Comparison of ENCODE assay signal across 8 mouse cellular contexts in the genomic region with DNA sequence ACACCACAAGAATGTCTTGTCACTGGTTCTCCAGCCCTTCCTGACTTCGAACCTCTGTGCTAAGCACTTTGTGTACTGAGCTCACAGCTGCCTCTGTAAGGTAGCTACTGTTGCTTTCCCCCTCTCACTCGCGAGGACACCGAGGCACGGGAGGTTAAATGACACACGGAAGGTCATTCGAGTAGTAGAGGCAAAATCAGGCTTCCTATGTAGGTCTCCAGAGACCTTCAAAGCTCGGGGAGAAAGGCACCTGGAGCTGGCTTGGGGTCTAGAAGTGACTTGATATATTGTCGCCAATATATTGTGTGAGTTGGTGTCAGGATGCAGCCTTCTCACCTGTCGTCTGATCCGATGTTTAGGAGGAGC. TPM values are rescaled to one million over a fixed set of nuclear protein-coding genes. Genes with fewer than 3 reads are reported as not detected.
DNase-seq lines count a peak whose midpoint lies in the region; ATAC-seq and TF ChIP-seq lines count a peak whose summit lies in the region.

No protein-coding gene starts in this region.

- H3K9me3 ChIP-seq in megakaryocyte, embryonic 14.5 days: no peaks in the 10 kb centered on the region
- no peaks in the 10 kb centered on the region for H3K9me3 ChIP-seq in limb, embryonic 14.5 days (ENCODE audit: control insufficient read depth, low read length)
- no peaks in the 10 kb centered on the region for H3K9me3 ChIP-seq in stomach, embryonic 14.5 days (ENCODE audit: control insufficient read depth, low read depth, low read length)

- peak overlapping the region; percentile 91 for H3K4me2 ChIP-seq in limb, embryonic 14.5 days (replicated peaks; ENCODE audit: low read depth, low read length, severe bottlenecking)
- H3K4me2 ChIP-seq in stomach, embryonic 14.5 days (replicated peaks; ENCODE audit: low read depth, low read length): peak overlapping the region; percentile 95

- H3K9ac ChIP-seq in limb, embryonic 14.5 days (ENCODE audit: low read depth, low read length, severe bottlenecking): peak overlapping the region; percentile 65
- H3K9ac ChIP-seq in stomach, embryonic 14.5 days (replicated peaks; ENCODE audit: low read depth, low read length): peak overlapping the region; percentile 60; the same call in 1 of the 2 replicates

- H3K27me3 ChIP-seq in megakaryocyte, embryonic 14.5 days (replicated peaks): peaks cover 4% of the 10 kb centered on the region
- no peaks in the 10 kb centered on the region for H3K27me3 ChIP-seq in limb, embryonic 14.5 days (ENCODE audit: control insufficient read depth, insufficient read depth, low read length)
- H3K27me3 ChIP-seq in stomach, embryonic 14.5 days (ENCODE audit: control insufficient read depth, insufficient read depth, low read length): no peaks in the 10 kb centered on the region

- no peak for TF ChIP-seq POLR2A in limb, embryonic 14.5 days (IDR thresholded peaks at IDR 0.05; ENCODE audit: borderline replicate concordance, extremely low read depth, insufficient read depth, insufficient read length)

- H3K4me3 ChIP-seq in megakaryocyte, embryonic 14.5 days (replicated peaks): peak overlapping the region; percentile 96
- H3K4me3 ChIP-seq in limb, embryonic 14.5 days (replicated peaks; ENCODE audit: low read length): peak overlapping the region; percentile 71
- H3K4me3 ChIP-seq in stomach, embryonic 14.5 days (ENCODE audit: low read depth, low read length): peak overlapping the region; percentile 83

- peaks cover 44% of the 10 kb centered on the region for H3K36me3 ChIP-seq in megakaryocyte, embryonic 14.5 days (replicated peaks; ENCODE audit: low read length)
- H3K36me3 ChIP-seq in limb, embryonic 14.5 days (ENCODE audit: control insufficient read depth, insufficient read depth, low read length): no peaks in the 10 kb centered on the region; the same call in 1 of the 2 replicates
- no peaks in the 10 kb centered on the region for H3K36me3 ChIP-seq in stomach, embryonic 14.5 days (ENCODE audit: control insufficient read depth, insufficient read depth, low read length)

- peaks cover 82% of the 10 kb centered on the region for H3K4me1 ChIP-seq in megakaryocyte, embryonic 14.5 days
- H3K4me1 ChIP-seq in limb, embryonic 14.5 days (ENCODE audit: control insufficient read depth, insufficient read depth, low read length): peaks cover 10% of the 10 kb centered on the region
- H3K4me1 ChIP-seq in stomach, embryonic 14.5 days (ENCODE audit: control insufficient read depth, insufficient read depth, low read length): peaks cover 11% of the 10 kb centered on the region; the same call in 1 of the 2 replicates

- ATAC-seq in megakaryocyte, adult 5-6 weeks (ENCODE audit: poor library complexity, severe bottlenecking): no peak
- ATAC-seq in erythroid progenitor cell, adult 5-6 weeks (replicated peaks; ENCODE audit: low FRiP score, poor library complexity, severe bottlenecking): peak; percentile 1; the same call in 1 of the 2 replicates
- ATAC-seq in limb, embryonic 14.5 days (ENCODE audit: low FRiP score, low read depth): no peak
- no peak for ATAC-seq in stomach, embryonic 14.5 days (ENCODE audit: insufficient number of reproducible peaks, insufficient read depth, low FRiP score, low read depth)

- no peak for DNase-seq in limb, embryonic 14.5 days (ENCODE audit: low spot score)
- no peak for DNase-seq in B cell, adult 2 months
- no peak for DNase-seq in embryo, embryonic 9.5 days (ENCODE audit: extremely low spot score)
- no peak for DNase-seq in gastrocnemius, postnatal 25 days

- 61% methylated on average over 11 of the region's 11 CpGs for WGBS in limb, embryonic 14.5 days
- WGBS in stomach, embryonic 14.5 days: 43% methylated on average over 11 of the region's 11 CpGs

- no peak overlapping the region for H3K27ac ChIP-seq in limb, embryonic 14.5 days (replicated peaks; ENCODE audit: low read depth, low read length)
- no peak overlapping the region for H3K27ac ChIP-seq in stomach, embryonic 14.5 days (ENCODE audit: low read length)

RNA-seq across cellular contexts. Expression of gene Ap1b1, which starts 0.8 kb away (rescaled TPM):
- 57.8 and 66.6 TPM in 2 replicates for polyA plus RNA-seq in megakaryocyte, embryonic 14.5 days (2012; ENCODE audit: insufficient read depth, low replicate concordance)
- 38.8 and 39.4 TPM in 2 replicates for total RNA-seq in megakaryocyte, adult 5-6 weeks (2015)
- 37.0 and 38.3 TPM in 2 replicates for total RNA-seq in megakaryocyte, adult 5-6 weeks (2017)
- total RNA-seq in erythroid progenitor cell, adult 5-6 weeks (2015; ENCODE audit: low replicate concordance): 42.8 and 126 TPM in 2 replicates
- 91.6 and 103 TPM in 2 replicates for total RNA-seq in erythroid progenitor cell, adult 5-6 weeks (2017; ENCODE audit: low replicate concordance)
- 52.0 and 59.8 TPM in 2 replicates for polyA plus RNA-seq in limb, embryonic 14.5 days (2012; rRNA removed)
- polyA plus RNA-seq in limb, embryonic 14.5 days (2014; fragmentation: Nextera tagmentation; extraction: Ambion mirVana): 49.0 and 51.3 TPM in 2 replicates
- polyA plus RNA-seq in stomach, embryonic 14.5 days (2014; fragmentation: Nextera tagmentation; extraction: Ambion mirVana): 53.8 and 54.2 TPM in 2 replicates
- total RNA-seq in gastrocnemius, postnatal 25 days (2021): 10 to 100 TPM; 31.0 to 36.4 TPM

RNA-seq across cellular contexts. Expression of gene Nefh, which starts 39.6 kb away (rescaled TPM):
- polyA plus RNA-seq in megakaryocyte, embryonic 14.5 days (2012; ENCODE audit: insufficient read depth, low replicate concordance): 3.8 and 7.2 TPM in 2 replicates
- total RNA-seq in megakaryocyte, adult 5-6 weeks (2015): 0.21 and 0.33 TPM in 2 replicates
- 0.22 and 0.28 TPM in 2 replicates for total RNA-seq in megakaryocyte, adult 5-6 weeks (2017)
- total RNA-seq in erythroid progenitor cell, adult 5-6 weeks (2015; ENCODE audit: low replicate concordance): not detected in 2 replicates
- total RNA-seq in erythroid progenitor cell, adult 5-6 weeks (2017; ENCODE audit: low replicate concordance): 0.39 and 0.98 TPM in 2 replicates
- polyA plus RNA-seq in limb, embryonic 14.5 days (2012; rRNA removed): 0.14 and 0.23 TPM in 2 replicates
- polyA plus RNA-seq in limb, embryonic 14.5 days (2014; fragmentation: Nextera tagmentation; extraction: Ambion mirVana): 0.28 and 0.32 TPM in 2 replicates
- polyA plus RNA-seq in stomach, embryonic 14.5 days (2014; fragmentation: Nextera tagmentation; extraction: Ambion mirVana): 0.78 and 0.88 TPM in 2 replicates
- not detected for total RNA-seq in gastrocnemius, postnatal 25 days (2021)
